Mouse (Mus musculus): ENCODE results near the gene Klk1. TPM values are rescaled to one million over a fixed set of nuclear protein-coding genes. Genes with fewer than 3 reads are reported as not detected.

Klk1 gene
- polyA plus RNA-seq, 1 experiment = 435 TPM

Other genes starting within 250 kb of the Klk1 start
- not detected in 2 replicates for gene Klk1b9, start 249.3 kb upstream of the Klk1 start, polyA plus RNA-seq (2012; rRNA removed)
- gene Klk1b11, start 229.5 kb upstream of the Klk1 start, polyA plus RNA-seq (2012; rRNA removed) = not detected in 2 replicates
- gene Klk1b26, start 213.2 kb upstream of the Klk1 start, polyA plus RNA-seq (2012; rRNA removed) = not detected in 2 replicates
- gene Klk1b27, start 173.1 kb upstream of the Klk1 start, polyA plus RNA-seq (2012; rRNA removed) = 0.62 and 0.71 TPM in 2 replicates
- not detected in 2 replicates for gene Klk1b21, start 123.0 kb upstream of the Klk1 start, polyA plus RNA-seq (2012; rRNA removed)
- 2.6 and 4.9 TPM in 2 replicates for gene Klk1b22, start 112.7 kb upstream of the Klk1 start, polyA plus RNA-seq (2012; rRNA removed)
- not detected in 2 replicates for gene Klk1b16, start 88.6 kb upstream of the Klk1 start, polyA plus RNA-seq (2012; rRNA removed)
- 0.10 TPM in 1 of 2 replicates, not detected in the other for gene Klk1b24, start 37.1 kb upstream of the Klk1 start, polyA plus RNA-seq (2012; rRNA removed)
- gene Klk1b3, start 27.2 kb upstream of the Klk1 start, polyA plus RNA-seq (2012; rRNA removed) = 0.12 and 0.18 TPM in 2 replicates
- gene Klk1b4, start 17.9 kb upstream of the Klk1 start, polyA plus RNA-seq (2012; rRNA removed) = not detected in 2 replicates
- 0.06 and 0.12 TPM in 2 replicates for gene Klk1b5, start 9.4 kb upstream of the Klk1 start, polyA plus RNA-seq (2012; rRNA removed)
- 0.06 TPM in 1 of 2 replicates, not detected in the other for gene Gm36864, start 10.8 kb downstream of the Klk1 start, polyA plus RNA-seq (2012; rRNA removed)
- gene 1700028J19Rik, start 21.3 kb downstream of the Klk1 start, polyA plus RNA-seq (2012; rRNA removed) = 1.3 and 2.1 TPM in 2 replicates
- gene 2410002F23Rik, start 21.4 kb downstream of the Klk1 start, polyA plus RNA-seq (2012; rRNA removed) = 57.0 and 72.3 TPM in 2 replicates
- gene Acp4, start 32.0 kb downstream of the Klk1 start, polyA plus RNA-seq (2012; rRNA removed) = not detected in 2 replicates
- gene Gm15517, start 36.1 kb downstream of the Klk1 start, polyA plus RNA-seq (2012; rRNA removed) = not detected in 2 replicates
- 1.2 and 1.4 TPM in 2 replicates for gene Clec11a, start 81.5 kb downstream of the Klk1 start, polyA plus RNA-seq (2012; rRNA removed)
- gene Shank1, start 84.9 kb downstream of the Klk1 start, polyA plus RNA-seq (2012; rRNA removed) = 0.48 TPM in 2 replicates
- gene Syt3, start 158.7 kb downstream of the Klk1 start, polyA plus RNA-seq (2012; rRNA removed) = 0.78 and 0.92 TPM in 2 replicates
- 0.95 and 0.99 TPM in 2 replicates for gene 1700008O03Rik, start 160.5 kb downstream of the Klk1 start, polyA plus RNA-seq (2012; rRNA removed)
- gene Lrrc4b, start 203.7 kb downstream of the Klk1 start, polyA plus RNA-seq (2012; rRNA removed) = 0.97 TPM in 2 replicates
- gene Aspdh, start 240.0 kb downstream of the Klk1 start, polyA plus RNA-seq (2012; rRNA removed) = 0.31 and 0.64 TPM in 2 replicates
- gene Josd2, start 242.6 kb downstream of the Klk1 start, polyA plus RNA-seq (2012; rRNA removed) = 70.5 and 78.0 TPM in 2 replicates